Mouse (Mus musculus) cerebellum, adult 2 months (tissue): Measurements from ENCODE around the gene Trappc11. TPM values are rescaled to one million over a fixed set of nuclear protein-coding genes. Genes with fewer than 3 reads are reported as not detected.

Experiments
- DNase-seq, 2 experiments: peaks; one replicate each; pipeline ENCODE4 v3.0.0; 2021
- H3K27ac ChIP-seq: fragments of 200-500 bp; 2 replicates; pipeline ENCODE4 v1.5.1; 2012; ENCODE audit warnings: low read length, control low read depth, inconsistent platforms; ENCODE audit not compliant: insufficient read depth
- H3K27me3 ChIP-seq: fragments of 200-500 bp; 2 replicates; pipeline ENCODE4 v1.6.1; 2012; ENCODE audit warnings: inconsistent platforms, mild to moderate bottlenecking, low read length, moderate library complexity; ENCODE audit not compliant: control insufficient read depth, insufficient read depth
- H3K4me1 ChIP-seq: fragments of 200-500 bp; 2 replicates; pipeline ENCODE4 v1.6.1; 2011; ENCODE audit warnings: low read length; ENCODE audit not compliant: control insufficient read depth, insufficient read depth
- H3K4me3 ChIP-seq: fragments of 200-500 bp; replicated peaks from 2 replicates; pipeline ENCODE3; 2011; ENCODE audit warnings: mild to moderate bottlenecking, low read depth, low read length, control low read depth; ENCODE audit not compliant: insufficient read depth
- CTCF ChIP-seq: fragments of 200-500 bp; IDR thresholded peaks from 2 replicates; pipeline ENCODE4 v1.5.1; 2011; ENCODE audit warnings: low read depth, mild to moderate bottlenecking, control low read depth, low read length, moderate library complexity, borderline replicate concordance; ENCODE audit not compliant: insufficient read depth
- POLR2A ChIP-seq: fragments of 200-500 bp; IDR thresholded peaks from 2 replicates; pipeline ENCODE4 v1.6.1; 2011; ENCODE audit warnings: low read length, control low read depth, borderline replicate concordance; ENCODE audit not compliant: insufficient read depth
- whole genome bisulfite sequencing: fragments of 180-500 bp; shearing (Covaris S2); methylation state at CpG from one replicate; pipeline ENCODE4 v1.1.7; 2018; 5-methylcytosine and 5-hydroxymethylcytosine counted together
- polyA plus RNA-seq: library from polyadenylated mRNA; depleted of rRNA; stranded (reverse); fragments of >200 nt; gene quantifications from 2 replicates; pipeline ENCODE4 v1.2.3, GENCODE M21; 2012

The Trappc11 gene
- polyA plus RNA-seq, 1 experiment: 39.6 TPM

DNA sequence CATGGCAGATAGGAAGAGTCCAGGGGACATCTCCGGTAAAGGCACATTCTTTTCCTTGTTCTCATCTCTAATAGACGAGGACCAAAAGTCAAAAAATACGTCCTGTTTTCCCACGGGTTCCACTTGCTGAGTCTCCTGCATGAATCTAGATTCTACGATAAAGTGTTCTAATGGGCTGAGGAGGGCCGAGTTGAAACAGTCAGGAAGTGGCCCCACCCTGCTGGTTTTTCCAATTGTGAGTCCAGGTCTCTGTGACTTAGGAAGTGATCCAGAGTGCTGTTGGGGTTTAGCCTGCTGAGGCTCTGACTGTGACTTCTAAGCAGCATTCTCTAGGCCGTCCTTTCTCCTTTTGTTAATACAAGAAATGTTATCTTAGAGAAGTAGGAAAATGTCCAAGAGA, 23.2 kb upstream of the Trappc11 start:
- DNase-seq: no peak
- H3K4me3 ChIP-seq: no peak overlapping the region
- WGBS: 86% methylated on average over 7 of the region's 7 CpGs

DNA sequence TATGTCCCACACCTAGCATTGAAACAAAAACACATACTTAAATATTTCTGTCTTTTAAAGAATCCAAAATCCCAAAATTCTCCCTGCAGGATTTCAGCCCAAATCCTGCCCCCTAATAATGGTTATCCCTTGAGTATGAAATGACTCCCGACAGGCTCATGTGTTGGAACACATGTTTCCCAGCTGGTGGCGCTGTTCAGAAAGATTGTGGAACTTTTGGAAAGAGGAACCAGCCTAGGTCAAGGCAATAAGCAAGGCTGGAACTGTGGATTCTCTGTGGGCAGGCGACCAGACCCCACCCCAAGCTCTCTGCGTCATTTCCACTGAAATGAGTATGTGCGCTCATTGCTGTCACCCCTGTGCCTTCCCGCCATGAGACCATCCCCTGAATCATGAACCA, 20.3 kb upstream of the Trappc11 start:
- Histone ChIP-seq H3K27me3 (no peaks in the 10 kb centered on the region), H3K27ac (no peak overlapping the region), H3K4me3 (no peak overlapping the region), H3K4me1 (no peaks in the 10 kb centered on the region)
- no peak for TF ChIP-seq POLR2A
- TF ChIP-seq CTCF: no peak
- DNase-seq: no peak
- 83% methylated on average over 6 of the region's 6 CpGs for WGBS

More for the DNA sequence above, 23.2 kb upstream of the Trappc11 start:
- Histone ChIP-seq H3K4me1 (no peaks in the 10 kb centered on the region), H3K27me3 (no peaks in the 10 kb centered on the region), H3K27ac (no peak overlapping the region)
- no peak for TF ChIP-seq POLR2A
- TF ChIP-seq CTCF: no peak

DNA sequence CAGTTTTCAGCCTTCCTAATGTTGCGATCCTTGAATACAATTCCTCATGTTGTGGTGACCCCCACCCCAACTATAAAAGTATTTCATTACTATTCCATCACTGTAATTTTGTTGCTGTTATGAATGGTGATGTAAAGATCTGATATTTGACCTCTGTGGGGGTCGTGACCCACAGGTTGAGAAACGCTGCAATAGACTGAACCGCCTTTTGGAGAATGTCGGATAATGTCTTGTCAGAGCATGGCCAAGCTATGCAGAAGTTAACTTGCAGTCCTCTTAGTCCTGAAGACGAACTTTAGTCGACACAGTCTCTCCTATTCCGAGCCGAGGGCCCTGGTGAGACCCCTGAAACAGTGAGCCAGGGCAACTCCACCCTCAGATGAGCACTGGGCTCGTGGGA, 13.8 kb upstream of the Trappc11 start:
- TF ChIP-seq CTCF (no peak), POLR2A (no peak)
- no peaks in the 10 kb centered on the region for H3K4me1 ChIP-seq
- H3K27me3 ChIP-seq: no peaks in the 10 kb centered on the region
- WGBS: 97% methylated on average over 10 of the region's 10 CpGs
- DNase-seq: no peak
- no peak overlapping the region for H3K4me3 ChIP-seq
- no peak overlapping the region for H3K27ac ChIP-seq

DNA sequence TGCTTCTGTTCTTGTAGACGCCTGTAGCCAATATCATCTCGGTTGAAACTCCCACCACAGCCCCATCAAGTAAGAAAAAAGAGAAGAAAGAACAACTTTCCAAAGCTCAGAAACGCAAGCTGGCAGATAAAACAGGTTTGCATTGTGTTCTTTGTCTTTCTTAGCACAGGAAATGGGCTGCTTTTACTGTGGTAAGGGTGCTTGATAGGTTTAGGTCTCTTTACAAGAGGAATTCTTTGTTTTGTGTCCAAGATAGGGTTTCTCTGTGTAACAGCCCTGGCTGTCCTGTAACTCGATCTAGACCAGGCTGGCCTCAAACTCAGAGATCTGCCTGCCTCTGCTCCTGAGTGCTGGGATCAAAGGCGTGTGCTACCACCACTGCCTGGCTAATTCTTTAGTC, 10.8 kb upstream of the Trappc11 start:
- Histone ChIP-seq H3K27me3 (no peaks in the 10 kb centered on the region), H3K27ac (no peak overlapping the region), H3K4me1 (no peaks in the 10 kb centered on the region), H3K4me3 (no peak overlapping the region)
- WGBS: 96% methylated on average over 5 of the region's 5 CpGs
- no peak for DNase-seq
- TF ChIP-seq POLR2A (no peak), CTCF (no peak)

DNA sequence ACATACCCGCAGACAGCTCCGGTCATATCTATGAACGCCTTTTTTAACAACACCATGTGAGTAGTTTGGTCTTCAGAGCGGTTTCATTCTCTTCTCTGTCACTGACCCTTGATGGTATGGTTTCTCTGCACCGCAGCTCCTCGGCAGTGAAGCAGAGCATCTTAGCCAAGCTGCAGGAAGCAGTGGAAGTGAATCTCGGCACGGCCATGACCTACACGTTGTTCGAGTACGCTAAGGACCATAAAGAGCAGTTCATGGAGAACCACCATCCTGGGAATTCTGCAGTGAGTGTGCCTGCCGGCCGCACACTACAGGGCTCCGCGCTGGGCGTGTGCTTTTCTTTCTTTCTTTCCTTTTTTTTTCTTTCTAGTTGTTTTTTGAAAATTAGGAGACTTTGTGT, 9.5 kb upstream of the Trappc11 start:
- 95% methylated on average over 16 of the region's 16 CpGs for WGBS
- Histone ChIP-seq H3K4me1 (no peaks in the 10 kb centered on the region), H3K4me3 (no peak overlapping the region), H3K27me3 (no peaks in the 10 kb centered on the region), H3K27ac (no peak overlapping the region)
- TF ChIP-seq POLR2A (no peak), CTCF (no peak)
- DNase-seq: no peak

DNA sequence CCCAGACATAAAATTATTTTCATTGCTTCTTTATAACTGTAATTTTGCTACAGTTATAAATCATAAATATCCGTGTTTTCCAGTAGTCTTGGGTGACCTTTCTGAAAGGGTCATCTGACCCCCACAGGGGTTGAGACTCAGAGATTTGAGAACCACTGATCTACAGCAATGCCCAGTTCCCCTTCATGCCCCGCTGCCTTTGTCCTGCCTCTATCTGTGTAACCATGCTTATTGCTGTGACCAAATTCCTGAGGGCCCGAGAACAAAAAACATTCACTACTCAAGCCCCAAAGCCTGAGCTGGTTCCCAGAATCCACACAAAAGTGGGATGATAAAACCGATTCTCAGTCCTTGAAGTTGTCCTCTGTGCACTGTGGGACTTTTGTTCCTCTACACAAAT, 5.1 kb upstream of the Trappc11 start:
- DNase-seq: no peak
- Histone ChIP-seq H3K4me1 (no peaks in the 10 kb centered on the region), H3K4me3 (no peak overlapping the region), H3K27ac (no peak overlapping the region), H3K27me3 (no peaks in the 10 kb centered on the region)
- WGBS: 28% methylated on average over 4 of the region's 4 CpGs
- TF ChIP-seq CTCF: no peak
- no peak for TF ChIP-seq POLR2A

DNA sequence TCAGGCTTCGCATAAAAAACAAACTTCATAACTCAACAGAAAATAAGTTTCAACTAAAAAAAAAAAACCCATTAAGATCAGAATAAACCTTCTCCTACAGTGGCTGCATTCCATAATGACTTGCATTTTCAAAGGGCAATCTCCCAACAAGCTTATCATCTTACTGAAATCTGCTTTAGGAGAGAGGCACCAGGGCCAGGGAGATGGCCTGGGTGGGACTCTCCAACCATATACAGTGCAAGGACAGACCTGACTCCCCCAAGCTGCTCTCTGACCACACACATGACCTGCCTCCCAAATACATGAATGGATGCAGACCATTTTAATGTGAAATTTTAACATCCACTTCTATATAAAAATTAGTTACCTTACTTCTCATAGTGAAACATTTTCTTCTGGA, 5.2 kb downstream of the Trappc11 start:
- H3K4me1 ChIP-seq: no peaks in the 10 kb centered on the region
- 98% methylated on average over 1 of the region's 1 CpGs for WGBS
- TF ChIP-seq CTCF (no peak), POLR2A (no peak)
- DNase-seq: no peak
- no peak overlapping the region for H3K4me3 ChIP-seq
- no peak overlapping the region for H3K27ac ChIP-seq
- no peaks in the 10 kb centered on the region for H3K27me3 ChIP-seq

DNA sequence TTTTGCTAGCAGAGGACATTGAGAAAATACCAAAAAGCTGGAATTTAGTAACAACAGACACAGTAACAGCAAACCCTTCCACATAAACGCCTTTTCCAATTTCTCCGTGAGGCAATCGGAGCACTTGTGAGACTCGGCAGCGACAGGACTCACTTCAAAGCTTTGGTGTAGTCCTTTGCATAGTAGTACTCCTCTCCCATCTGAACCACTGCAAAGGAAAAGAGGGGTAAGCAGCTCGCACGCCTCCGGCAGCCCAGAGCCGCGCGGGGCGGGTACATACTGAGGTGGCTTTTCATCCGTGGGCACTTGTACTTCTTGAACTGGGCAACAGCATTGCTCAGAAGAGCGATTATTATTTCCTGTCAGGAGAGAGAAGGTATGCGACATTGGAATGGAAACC, 19.7 kb downstream of the Trappc11 start:
- WGBS: 94% methylated on average over 15 of the region's 15 CpGs
- Histone ChIP-seq H3K4me3 (no peak overlapping the region), H3K4me1 (no peaks in the 10 kb centered on the region), H3K27ac (no peak overlapping the region), H3K27me3 (no peaks in the 10 kb centered on the region)
- TF ChIP-seq POLR2A (no peak), CTCF (no peak)
- DNase-seq: no peak
